Mouse (Mus musculus) heart, adult 2 months (tissue): ENCODE measurements around the gene Gm20388. TPM values are rescaled to one million over a fixed set of nuclear protein-coding genes. Genes with fewer than 3 reads are reported as not detected.

Source experiments
- DNase-seq, 2 experiments: peaks; one replicate each; pipeline ENCODE4 v3.0.0; 2021
- H3K27ac ChIP-seq: fragments of 200-600 bp; 2 replicates; pipeline ENCODE4 v1.8.1; 2022
- H3K27me3 ChIP-seq: fragments of 200-500 bp; 2 replicates; pipeline ENCODE4 v1.6.1; 2012; ENCODE audit warnings: mild to moderate bottlenecking, low read length, inconsistent platforms, mixed read lengths; ENCODE audit not compliant: control insufficient read depth, insufficient read depth
- H3K36me3 ChIP-seq: fragments of 200-500 bp; 2 replicates; pipeline ENCODE4 v1.6.1; 2012; ENCODE audit warnings: low read length, inconsistent platforms; ENCODE audit not compliant: control insufficient read depth, insufficient read depth
- H3K4me1 ChIP-seq: fragments of 200-500 bp; 2 replicates; pipeline ENCODE4 v1.6.1; 2011; ENCODE audit warnings: low read length; ENCODE audit not compliant: control insufficient read depth, insufficient read depth
- H3K4me3 ChIP-seq: fragments of 200-600 bp; 2 replicates; pipeline ENCODE4 v1.8.1; 2022
- H3K79me2 ChIP-seq: fragments of 200-500 bp; replicated peaks from 2 replicates; pipeline ENCODE4 v1.6.1; 2012; ENCODE audit warnings: mild to moderate bottlenecking, inconsistent platforms, low read length, moderate library complexity, mixed read lengths; ENCODE audit not compliant: control insufficient read depth, insufficient read depth
- H3K9ac ChIP-seq: fragments of 200-500 bp; 2 replicates; pipeline ENCODE4 v1.6.1; 2012; ENCODE audit warnings: low read depth, mild to moderate bottlenecking, control low read depth, inconsistent platforms, low read length, mixed read lengths
- CTCF ChIP-seq: fragments of 200-600 bp; IDR thresholded peaks from 2 replicates; pipeline ENCODE4 v1.8.1; 2022; ENCODE audit warnings: antibody characterized with exemption, mild to moderate bottlenecking, moderate library complexity
- EP300 ChIP-seq: fragments of 200-500 bp; IDR thresholded peaks from 2 replicates; pipeline ENCODE4 v1.6.1; 2011; ENCODE audit warnings: low read depth, low read length, control low read depth; ENCODE audit not compliant: insufficient read depth
- POLR2A ChIP-seq: fragments of 200-500 bp; IDR thresholded peaks from 2 replicates; pipeline ENCODE4 v1.6.1; 2011; ENCODE audit warnings: mild to moderate bottlenecking, low read depth, low read length, control low read depth; ENCODE audit not compliant: insufficient read depth
- WGBS: fragments of 180-500 bp; shearing (Covaris S2); methylation state at CpG from one replicate; pipeline ENCODE4 v1.1.7; 2018; 5-methylcytosine and 5-hydroxymethylcytosine counted together
- intact Hi-C: fragments of 180-260 bp; cut with DNase I; formaldehyde crosslinking; loops from one replicate; pipeline ENCODE4 v1.15.1; 2025
- polyA plus RNA-seq: library from polyadenylated mRNA; depleted of rRNA; stranded (reverse); fragments of >200 nt; gene quantifications from 2 replicates; pipeline ENCODE4 v1.2.3, GENCODE M21; 2012
- total RNA-seq, 2 experiments: library from RNA; stranded (reverse); gene quantifications; 2 replicates each; pipeline ENCODE4 v1.2.3; 2021

Gm20388 gene
- total and polyA plus RNA-seq, 3 experiments: 1.8 to 32.3 TPM; not detected in 1

DNA sequence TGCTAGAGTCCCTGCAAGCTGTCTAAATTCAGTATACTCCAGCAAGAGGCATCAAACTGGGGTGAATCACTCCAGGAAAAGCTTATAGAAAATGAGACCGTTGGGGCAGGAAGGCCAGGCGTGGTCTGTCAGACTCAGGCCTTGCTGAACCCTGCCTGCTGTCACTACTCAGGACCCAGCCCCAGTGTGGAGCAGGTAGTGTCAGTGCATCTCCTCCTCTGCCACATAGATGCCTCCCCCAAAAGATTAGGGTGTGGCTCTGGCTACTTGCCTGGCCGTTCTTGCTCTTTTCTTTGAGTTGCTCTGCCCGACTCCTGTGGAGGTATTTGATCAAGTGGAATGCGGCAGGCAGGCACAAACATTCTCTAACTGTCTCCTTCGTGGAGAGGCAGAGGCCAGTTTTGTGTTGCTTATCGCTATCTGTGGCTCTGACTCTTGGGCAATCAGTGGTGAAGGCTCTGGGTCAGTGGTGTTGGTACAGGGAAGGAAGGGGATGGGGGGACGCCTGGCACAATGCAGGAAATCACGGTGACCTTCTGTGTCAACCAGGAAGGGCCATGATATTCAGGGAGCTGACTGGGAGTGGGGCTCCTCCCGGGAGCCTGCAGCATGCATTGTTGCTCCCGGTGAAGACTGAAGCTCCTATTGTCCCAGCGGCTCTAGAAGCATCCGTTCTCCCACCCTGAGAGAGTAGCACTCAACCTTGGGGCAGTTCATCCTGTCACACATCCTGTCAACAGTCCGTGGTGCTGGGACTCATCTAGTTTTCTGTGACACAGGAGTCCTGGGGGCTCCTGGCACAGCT lies 215.9 kb downstream of the Gm20388 start:
- H3K4me1 ChIP-seq: peaks cover 10% of the 10 kb centered on the region
- H3K9ac ChIP-seq: 0 out of 2 replicates have a peak overlapping the region, but pooled peaks have one; percentile 1
- intact Hi-C loops: loop anchor here (2.0 kb wide), 1 partner anchor 24 kb away; no protein-coding TSS in a partner anchor
- DNase-seq: peak in 1 of 2 experiments; percentile 30
- H3K4me3 ChIP-seq: no peak overlapping the region
- H3K27me3 ChIP-seq: no peaks in the 10 kb centered on the region
- TF ChIP-seq CTCF (no peak), POLR2A (0 out of 2 replicates have a peak, but pooled peaks have one; percentile 37), EP300 (0 out of 2 replicates have a peak, but pooled peaks have one; percentile 10)
- peak overlapping the region; percentile 76 for H3K27ac ChIP-seq
- H3K36me3 ChIP-seq: no peaks in the 10 kb centered on the region
- WGBS: 22% methylated on average over 14 of the region's 14 CpGs
- H3K79me2 ChIP-seq: no peaks in the 10 kb centered on the region

GRCm38 (mm10) chr8:120129547-120129946 lies 218.9 kb downstream of the Gm20388 start:
- Histone ChIP-seq H3K4me3 (no peak overlapping the region), H3K79me2 (no peaks in the 10 kb centered on the region), H3K27ac (no peak overlapping the region), H3K4me1 (peaks cover 14% of the 10 kb centered on the region), H3K27me3 (no peaks in the 10 kb centered on the region), H3K36me3 (no peaks in the 10 kb centered on the region), H3K9ac (no peak overlapping the region)
- intact Hi-C loops: no loop called here
- no peak for DNase-seq
- WGBS: 72% methylated on average over 4 of the region's 4 CpGs
- TF ChIP-seq CTCF (no peak), POLR2A (no peak), EP300 (no peak)

- no peak overlapping the region for H3K27ac ChIP-seq
- no peaks in the 10 kb centered on the region for H3K79me2 ChIP-seq
- H3K9ac ChIP-seq: no peak overlapping the region
- WGBS: 83% methylated on average over 8 of the region's 8 CpGs
- no peaks in the 10 kb centered on the region for H3K36me3 ChIP-seq
- no peaks in the 10 kb centered on the region for H3K27me3 ChIP-seq
- no peak overlapping the region for H3K4me3 ChIP-seq
- no peak for DNase-seq
- intact Hi-C loops: no loop called here
- no peak for TF ChIP-seq CTCF
- no peak for TF ChIP-seq POLR2A
- no peak for TF ChIP-seq EP300
- H3K4me1 ChIP-seq: peaks cover 20% of the 10 kb centered on the region
These were observed 220.5 kb downstream of the Gm20388 start for GRCm38 (mm10) chr8:120131158-120131557.

DNA sequence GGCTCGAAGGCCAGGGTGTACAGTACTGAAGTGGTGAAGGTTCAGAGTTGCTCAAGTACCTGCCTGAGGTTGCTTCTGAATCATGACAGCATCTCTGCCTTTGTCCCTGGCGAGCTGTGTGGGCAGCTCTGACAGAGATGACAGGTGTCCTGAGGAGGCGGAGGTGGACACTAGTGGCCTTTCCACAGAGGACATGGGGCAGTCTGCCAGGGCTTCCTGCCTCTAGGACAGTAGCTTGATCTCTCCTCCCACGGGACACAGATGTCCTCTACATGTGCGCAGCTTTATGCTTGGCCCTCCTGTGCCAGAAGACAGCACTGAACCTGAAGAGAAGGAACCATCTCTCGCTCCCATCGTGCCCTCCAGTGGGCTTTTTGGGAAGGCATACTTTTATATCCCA lies 222.5 kb downstream of the Gm20388 start:
- 55% methylated on average over 7 of the region's 7 CpGs for WGBS
- no peak overlapping the region for H3K27ac ChIP-seq
- H3K9ac ChIP-seq: no peak overlapping the region
- H3K36me3 ChIP-seq: no peaks in the 10 kb centered on the region
- H3K27me3 ChIP-seq: no peaks in the 10 kb centered on the region
- intact Hi-C loops: no loop called here
- peaks cover 15% of the 10 kb centered on the region for H3K4me1 ChIP-seq
- DNase-seq: no peak
- TF ChIP-seq CTCF: peak; percentile 28; the same call in 1 of the 2 replicates
- no peak for TF ChIP-seq EP300
- H3K4me3 ChIP-seq: no peak overlapping the region
- H3K79me2 ChIP-seq: no peaks in the 10 kb centered on the region

DNA sequence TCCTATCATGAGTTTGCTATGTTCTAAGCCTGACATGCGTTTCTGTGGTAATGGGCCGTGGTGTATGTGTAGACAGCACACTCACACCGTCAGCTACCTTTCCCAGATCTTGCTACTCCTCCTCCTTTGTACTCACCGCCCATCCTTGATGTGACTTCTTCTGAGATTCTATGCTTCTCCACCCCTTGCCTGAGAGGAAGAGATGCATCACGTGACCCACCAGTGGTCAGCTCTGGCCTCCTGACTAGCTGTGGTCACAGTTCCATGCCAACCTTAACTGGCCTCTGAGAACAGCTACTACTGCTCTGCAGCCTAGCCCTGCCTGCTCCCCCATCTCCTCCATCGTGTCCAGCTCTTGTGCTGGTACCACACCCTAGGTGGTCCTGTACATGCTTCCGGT lies 225.0 kb downstream of the Gm20388 start:
- Histone ChIP-seq H3K27me3 (no peaks in the 10 kb centered on the region), H3K4me3 (no peak overlapping the region), H3K36me3 (no peaks in the 10 kb centered on the region), H3K79me2 (no peaks in the 10 kb centered on the region), H3K9ac (no peak overlapping the region), H3K27ac (no peak overlapping the region), H3K4me1 (peaks cover 15% of the 10 kb centered on the region)
- TF ChIP-seq CTCF: no peak
- no peak for TF ChIP-seq POLR2A
- no peak for TF ChIP-seq EP300
- WGBS: 90% methylated on average over 7 of the region's 7 CpGs
- DNase-seq: no peak
- intact Hi-C loops: no loop called here

DNA sequence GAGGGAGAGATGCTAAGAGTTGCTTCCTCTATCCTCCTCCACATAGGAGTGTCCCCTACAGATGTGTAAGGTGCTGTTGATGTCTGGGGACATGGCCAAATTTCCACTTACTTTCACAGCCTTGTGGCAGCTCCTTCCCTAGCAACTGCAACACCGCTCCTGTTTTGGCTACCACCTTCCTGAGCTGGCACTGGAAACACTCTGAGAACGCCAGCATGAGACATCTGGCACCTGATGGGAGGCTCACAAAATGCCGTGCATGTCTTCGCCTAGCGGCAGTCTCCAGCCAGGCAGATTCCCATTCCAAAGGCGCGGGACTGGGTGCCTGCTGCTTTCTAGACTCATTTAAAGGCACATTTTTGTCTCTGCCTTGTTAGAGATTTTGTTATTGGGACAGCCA lies 226.0 kb downstream of the Gm20388 start:
- Histone ChIP-seq H3K27ac (no peak overlapping the region), H3K4me3 (no peak overlapping the region), H3K4me1 (peaks cover 15% of the 10 kb centered on the region), H3K79me2 (no peaks in the 10 kb centered on the region), H3K36me3 (no peaks in the 10 kb centered on the region), H3K9ac (no peak overlapping the region), H3K27me3 (no peaks in the 10 kb centered on the region)
- peak; percentile 51 to 71 for DNase-seq
- TF ChIP-seq CTCF (peak; percentile 56), EP300 (no peak), POLR2A (no peak)
- intact Hi-C loops: no loop called here
- 49% methylated on average over 7 of the region's 7 CpGs for WGBS
